Mouse (Mus musculus) neutrophil, adult 65 days (primary cell): ENCODE measurements around the gene Kcnip1. TPM values are rescaled to one million over a fixed set of nuclear protein-coding genes. Genes with fewer than 3 reads are reported as not detected.

Source experiments
- total RNA-seq: library from RNA; stranded (reverse); gene quantifications from 2 replicates; pipeline ENCODE4 v1.2.4, GENCODE M21; 2023

Kcnip1 gene
- not detected in 2 replicates for total RNA-seq

GRCm38 (mm10) chr11:33992938-33993337 lies at the start of gene Kcnip1:
Gene Kcnip1 (minus strand): TSS chr11:33993152.

GRCm38 (mm10) chr11:33962688-33963407 lies 30.1 kb downstream of the Kcnip1 start, which contains the start of gene Kcnmb1:
Gene Kcnmb1 (plus strand): TSS chr11:33963013.

GRCm38 (mm10) chr11:33598986-33599385 lies 394.0 kb downstream of the Kcnip1 start, which contains the start of gene D130052B06Rik:
Gene D130052B06Rik (plus strand): TSS chr11:33599302.

Other genes with a start within 250 kb of the Kcnip1 start
- not detected in 2 replicates for gene Kcnmb1, start 30.1 kb downstream of the Kcnip1 start, total RNA-seq
- gene Lcp2, start 53.8 kb upstream of the Kcnip1 start, total RNA-seq: 161 and 165 TPM in 2 replicates
- not detected in 2 replicates for gene 4930469K13Rik, start 105.4 kb upstream of the Kcnip1 start, total RNA-seq
- not detected in 2 replicates for gene Foxi1, start 214.9 kb upstream of the Kcnip1 start, total RNA-seq